Mouse (Mus musculus) T-helper 1 cell (primary cell): Measurements from ENCODE around the gene Srrm3.

Experiments used
- in situ Hi-C: fragments of 300-600 bp; cut with MboI, MseI; formaldehyde crosslinking; loops from one replicate; pipeline ENCODE4 v1.15.1; 2025; ENCODE audit warnings: high pct_unique_total_duplicates

Gene Srrm3

DNA sequence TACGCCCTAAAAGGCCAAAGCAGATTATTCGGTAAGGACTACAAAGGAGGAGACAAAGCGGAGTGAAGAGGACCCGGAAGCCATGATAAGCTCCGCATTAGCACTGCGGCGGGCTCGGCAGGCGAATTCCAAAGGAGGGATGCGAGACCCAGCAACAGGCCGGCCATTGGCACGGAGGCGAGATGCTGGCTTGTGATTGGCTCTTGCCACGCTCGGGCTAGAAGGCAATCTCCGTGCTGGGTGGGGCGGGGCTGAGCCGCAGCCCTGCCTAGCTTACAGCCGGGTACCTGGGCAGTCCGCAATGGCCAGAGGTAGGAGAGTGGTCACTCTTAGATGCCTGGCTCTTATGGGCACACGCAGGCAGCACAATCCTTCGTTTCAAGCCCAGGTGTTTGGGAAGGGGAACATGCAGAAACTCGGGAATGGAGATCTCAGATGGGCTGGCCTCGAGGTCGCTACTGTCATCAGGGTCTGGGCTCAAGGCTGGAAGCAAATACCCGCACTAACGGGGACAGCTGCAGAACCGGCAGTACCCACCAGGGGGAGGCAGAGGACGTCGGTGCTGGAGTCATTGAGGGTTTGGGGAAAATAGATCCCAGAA lies 97.0 kb downstream of the Srrm3 start:
- in situ Hi-C loops, result no loop called here

DNA sequence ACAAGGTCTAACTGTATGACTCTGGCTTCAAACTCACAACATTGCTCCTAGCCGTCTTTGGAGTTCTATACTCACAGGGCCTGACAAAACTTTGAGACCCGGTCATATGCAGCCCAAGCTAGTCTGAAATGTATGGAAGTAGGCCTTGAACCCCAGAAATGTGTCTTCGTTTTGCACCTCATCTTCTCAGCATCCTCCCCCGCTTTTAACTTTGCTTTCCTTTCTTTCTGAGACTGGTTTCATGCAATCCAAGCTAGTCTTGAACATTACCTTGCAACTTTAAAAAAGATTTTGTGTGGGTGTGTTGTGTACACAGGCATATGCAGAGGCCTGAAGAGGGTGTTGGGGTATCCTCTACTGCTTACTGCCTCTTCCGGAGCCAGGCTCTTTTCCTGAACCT lies 97.6 kb downstream of the Srrm3 start:
- in situ Hi-C loops, result no loop called here

DNA sequence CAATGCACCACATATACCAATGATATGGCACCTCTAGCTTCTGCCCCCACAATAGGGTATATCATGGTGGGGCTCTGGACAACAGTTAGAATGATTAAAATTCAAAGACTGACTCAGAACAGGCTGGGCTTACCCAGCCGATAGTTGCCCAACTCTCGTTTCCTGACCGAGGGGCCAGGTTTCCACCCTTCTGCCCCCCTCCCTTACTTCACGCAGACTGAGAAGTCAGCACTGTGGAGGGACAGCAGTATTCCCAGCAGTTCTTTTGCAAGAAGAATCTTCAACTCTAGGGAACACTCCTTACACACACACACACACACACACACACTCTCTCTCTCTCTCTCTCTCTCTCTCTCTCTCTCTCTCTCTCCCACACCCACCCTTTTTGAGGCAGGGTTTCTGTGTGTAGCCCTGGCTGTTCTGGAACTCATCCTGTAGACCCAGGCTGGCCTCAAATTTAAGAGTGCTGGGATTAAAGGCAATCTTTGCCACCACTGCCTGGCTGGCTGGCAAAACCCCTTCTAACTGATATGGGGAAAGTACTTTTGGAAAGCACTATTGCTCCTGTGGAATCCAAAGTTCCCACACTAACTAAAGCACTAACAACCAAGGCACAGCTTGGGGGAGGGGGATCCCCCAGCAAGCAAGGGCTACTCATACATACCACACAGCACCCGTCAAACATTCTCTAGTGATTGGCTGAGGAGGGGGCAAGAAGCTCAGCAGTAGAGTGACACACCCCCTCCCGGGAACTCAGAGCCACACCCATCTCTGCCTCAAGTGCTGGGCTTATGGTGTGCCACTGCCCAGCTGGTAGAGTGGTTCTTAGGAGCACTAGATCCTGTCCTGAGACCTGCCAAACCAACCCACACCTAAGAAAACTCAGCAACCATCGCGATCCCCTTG lies 98.9 kb downstream of the Srrm3 start:
- in situ Hi-C loops, result no loop called here

DNA sequence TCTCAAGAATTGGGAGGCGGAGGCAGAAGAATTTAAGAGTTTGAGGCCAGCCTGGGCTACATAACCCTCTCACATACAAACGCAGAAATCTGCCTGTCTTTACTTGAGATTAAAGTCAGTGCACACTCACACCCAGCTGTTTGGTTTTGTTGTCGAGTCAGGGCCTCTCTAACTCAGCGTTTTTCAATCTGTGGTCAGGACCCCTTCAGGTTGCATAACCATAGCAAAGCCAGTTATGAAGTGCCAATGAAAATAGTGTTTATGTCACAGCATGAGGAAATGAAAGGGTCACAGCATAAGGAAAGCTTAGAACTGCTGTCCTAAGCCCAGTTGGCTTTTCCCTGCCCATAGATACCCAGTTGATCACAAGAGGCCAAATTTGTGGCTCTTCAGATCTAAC lies 100.2 kb downstream of the Srrm3 start:
- in situ Hi-C loops, result no loop called here

DNA sequence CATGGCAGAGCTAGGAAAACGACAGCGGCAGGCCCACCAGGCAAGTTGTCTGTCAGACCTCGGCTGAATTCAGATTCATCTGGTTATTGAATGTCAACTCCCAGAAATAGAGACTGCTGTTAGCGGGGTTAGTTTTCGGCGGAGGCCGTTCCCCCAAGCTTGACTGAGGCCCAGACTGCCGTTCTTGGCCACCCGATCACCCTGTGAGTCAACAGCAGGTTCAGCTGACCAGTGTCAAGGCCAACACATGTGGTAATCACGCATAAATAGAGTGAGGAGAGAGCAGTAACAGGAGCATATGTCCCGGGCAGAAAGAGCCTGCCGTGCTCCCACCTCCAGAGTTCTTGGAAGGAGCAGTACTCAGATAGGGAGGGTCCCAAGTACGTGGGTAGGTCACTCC lies 100.6 kb downstream of the Srrm3 start:
- in situ Hi-C loops, result no loop called here

DNA sequence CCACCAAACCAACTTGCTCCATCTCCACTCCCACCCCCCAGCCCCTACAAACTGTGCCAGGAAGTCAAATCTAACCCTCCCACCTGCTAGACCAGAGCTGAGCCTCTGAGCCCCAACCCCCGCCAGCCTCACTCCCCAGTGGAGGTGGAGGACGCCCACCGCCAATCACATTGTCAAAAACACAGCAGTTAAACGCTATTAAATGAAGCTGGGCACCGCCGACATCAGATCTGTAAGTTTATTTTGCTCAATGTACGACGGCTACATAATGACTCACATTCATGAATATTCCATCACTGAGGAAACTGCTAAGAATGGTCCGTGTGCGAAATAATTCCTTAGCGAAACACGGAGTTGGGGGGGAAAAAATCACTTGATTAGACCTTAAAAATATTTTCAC lies 101.5 kb downstream of the Srrm3 start:
- in situ Hi-C loops, result no loop called here

DNA sequence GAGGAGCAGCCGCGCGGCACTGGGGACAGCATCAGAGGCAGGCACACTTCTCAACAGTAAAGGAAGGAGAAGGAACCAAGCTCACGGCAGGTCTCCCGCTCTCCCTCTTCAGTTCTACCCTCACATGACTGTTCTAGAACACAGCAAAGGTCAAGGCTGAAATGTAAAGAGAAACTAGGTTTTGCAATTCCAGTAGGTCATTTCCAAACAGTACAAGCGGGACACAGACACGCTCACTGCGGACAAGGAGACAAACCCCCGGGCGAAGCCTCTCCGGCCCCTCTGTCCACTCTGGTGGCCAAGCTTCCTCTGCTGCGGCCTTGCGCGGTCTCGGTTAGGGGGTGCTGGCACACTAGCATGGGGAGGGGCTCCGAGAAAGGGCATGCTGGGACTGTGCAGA lies 102.3 kb downstream of the Srrm3 start:
- in situ Hi-C loops, result no loop called here

DNA sequence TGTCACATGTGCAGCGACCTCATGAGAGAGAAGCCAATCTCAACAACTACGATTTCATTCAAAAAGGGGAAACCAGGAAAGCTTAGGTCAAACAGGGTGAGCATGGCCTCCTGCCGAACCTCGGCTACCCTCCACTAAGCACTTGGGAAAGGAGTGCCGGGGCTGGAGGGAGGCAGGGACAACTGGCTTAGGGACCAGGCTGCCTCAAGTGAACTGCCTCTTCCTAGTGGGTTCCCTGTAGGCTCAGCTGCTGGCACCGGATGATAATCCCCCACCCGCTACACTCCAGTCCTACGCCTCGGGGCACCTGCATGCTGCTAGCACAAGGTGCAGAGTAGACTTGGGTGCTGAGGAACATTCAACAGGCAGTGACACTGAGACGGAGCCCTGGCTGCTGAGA lies 103.0 kb downstream of the Srrm3 start:
- in situ Hi-C loops, result no loop called here

DNA sequence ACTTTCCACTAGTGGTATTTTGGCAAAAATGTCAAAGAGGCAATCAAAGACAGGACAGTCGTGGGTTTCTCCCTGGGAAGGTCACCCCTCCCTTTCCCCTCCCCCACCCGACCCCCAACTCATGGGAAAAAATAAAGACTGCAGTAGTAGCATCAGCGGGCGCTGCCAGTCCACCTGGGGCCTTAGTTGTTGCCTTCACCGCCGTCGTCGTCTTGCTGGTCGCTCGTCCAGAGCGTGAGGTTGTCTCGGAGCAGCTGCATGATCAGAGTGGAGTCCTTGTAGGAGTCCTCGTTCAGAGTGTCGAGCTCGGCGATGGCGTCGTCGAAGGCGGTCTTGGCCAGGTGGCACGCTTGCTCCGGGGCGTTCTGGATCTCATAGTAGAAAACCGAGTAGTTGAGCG lies 104.1 kb downstream of the Srrm3 start:
- in situ Hi-C loops, result no loop called here

DNA sequence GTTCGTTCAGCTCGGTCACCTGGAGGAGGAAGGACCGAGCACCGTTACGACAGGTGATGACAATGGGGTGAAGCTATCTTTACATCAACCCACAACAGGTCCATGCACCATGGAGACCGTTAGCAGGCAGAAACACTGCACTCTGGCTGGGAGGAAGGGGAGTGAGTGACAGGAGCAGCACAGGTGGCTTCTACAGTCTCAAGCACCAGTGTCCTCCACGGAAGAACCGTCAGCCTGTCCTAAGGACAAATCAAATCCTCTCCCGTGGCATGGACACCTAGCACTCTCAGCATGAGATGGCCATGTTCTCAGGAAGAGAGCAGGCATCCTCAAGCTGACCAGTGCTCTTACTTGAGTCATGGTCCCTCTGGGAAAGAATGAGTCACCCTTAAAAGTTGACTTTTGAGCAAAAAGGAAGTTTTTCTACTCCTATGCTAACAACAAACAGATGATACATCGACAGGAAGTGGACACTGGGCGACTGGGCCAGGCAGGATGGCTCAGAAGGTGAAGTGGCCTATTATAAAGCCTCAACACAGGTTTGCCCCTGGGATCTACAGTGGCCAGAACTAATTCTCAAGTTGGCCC lies 105.0 kb downstream of the Srrm3 start:
- in situ Hi-C loops, result no loop called here

DNA sequence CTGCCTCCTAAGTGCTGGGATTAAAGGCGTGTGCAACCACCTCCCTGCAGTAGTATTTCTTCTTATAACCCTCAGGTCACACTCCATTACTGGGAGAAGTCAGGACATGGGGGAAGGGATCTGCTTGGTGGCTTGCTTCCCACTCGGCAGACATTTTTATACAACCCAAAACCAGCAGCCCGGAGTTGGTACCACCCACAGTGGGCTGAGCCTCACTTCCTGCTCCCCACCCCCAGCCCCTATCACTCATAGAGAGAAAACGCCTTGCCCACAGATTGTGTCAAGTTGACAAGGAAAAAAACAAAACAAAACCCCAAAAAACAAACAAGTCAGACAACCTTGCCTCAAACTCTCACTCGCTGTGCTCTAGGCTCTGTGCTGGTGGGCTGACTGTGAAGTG lies 106.5 kb downstream of the Srrm3 start:
- in situ Hi-C loops, result no loop called here

DNA sequence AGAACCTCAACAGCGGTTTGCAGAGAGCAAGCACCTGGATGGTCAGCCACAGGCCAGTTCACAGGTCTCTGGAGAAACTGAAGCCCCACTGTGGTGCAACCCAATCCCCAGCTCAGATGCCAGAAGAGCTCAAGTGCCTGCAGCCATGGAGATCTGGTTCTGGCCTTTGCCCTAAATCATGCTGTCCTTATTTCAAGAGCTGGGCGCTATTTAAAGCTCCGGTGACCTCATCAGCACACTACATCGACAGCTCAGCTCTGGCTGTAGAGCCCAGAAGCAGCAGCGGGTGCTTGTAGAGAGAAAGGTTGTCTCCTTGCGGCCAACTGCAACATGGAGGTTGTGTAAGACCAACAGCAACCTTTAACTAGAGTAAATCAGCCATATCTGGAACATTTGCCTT lies 107.5 kb downstream of the Srrm3 start:
- in situ Hi-C loops, result no loop called here

DNA sequence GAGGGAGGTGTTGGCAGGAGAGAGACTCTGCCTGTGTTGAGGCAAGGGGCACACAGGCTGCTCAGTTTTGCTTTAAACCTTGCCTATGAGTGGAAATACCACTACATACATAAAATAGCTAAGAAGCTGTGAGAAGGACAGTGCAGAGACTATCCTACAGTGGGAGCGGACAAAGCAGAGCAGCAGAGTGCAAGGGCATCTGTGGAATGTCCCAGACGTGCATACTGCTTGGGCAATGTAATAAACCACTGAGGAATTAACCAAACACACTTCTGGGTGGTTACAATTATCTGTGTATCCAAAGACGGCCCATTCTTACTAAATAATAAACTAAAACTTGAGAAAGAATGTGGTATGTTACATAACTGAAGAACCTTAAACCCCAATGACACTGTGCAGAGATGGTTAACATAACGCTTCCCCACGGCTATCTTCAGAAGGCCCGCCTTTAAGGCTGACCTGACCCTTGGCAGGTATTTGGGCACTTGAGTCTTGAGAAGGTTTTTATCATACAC lies 109.4 kb downstream of the Srrm3 start:
- in situ Hi-C loops, result no loop called here

DNA sequence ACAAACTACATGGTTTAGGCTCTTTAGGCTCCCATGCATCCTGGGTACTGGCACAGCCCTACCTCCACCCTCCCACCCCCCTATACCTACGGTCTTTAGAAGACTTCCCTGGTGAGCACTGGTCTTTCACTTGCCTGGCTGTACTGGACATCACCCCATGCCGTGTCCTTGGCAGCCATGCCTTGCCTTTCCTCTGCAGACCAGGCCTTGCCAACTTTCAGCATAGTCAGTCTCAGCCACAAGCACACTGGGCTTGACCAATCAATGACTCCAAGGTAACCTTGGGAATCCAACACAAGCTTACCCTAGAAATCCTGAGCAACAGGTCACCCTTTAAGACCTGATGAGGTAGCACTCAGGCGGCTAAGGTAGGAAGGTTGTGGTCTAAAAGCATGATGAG lies 109.9 kb downstream of the Srrm3 start:
- in situ Hi-C loops, result no loop called here

DNA sequence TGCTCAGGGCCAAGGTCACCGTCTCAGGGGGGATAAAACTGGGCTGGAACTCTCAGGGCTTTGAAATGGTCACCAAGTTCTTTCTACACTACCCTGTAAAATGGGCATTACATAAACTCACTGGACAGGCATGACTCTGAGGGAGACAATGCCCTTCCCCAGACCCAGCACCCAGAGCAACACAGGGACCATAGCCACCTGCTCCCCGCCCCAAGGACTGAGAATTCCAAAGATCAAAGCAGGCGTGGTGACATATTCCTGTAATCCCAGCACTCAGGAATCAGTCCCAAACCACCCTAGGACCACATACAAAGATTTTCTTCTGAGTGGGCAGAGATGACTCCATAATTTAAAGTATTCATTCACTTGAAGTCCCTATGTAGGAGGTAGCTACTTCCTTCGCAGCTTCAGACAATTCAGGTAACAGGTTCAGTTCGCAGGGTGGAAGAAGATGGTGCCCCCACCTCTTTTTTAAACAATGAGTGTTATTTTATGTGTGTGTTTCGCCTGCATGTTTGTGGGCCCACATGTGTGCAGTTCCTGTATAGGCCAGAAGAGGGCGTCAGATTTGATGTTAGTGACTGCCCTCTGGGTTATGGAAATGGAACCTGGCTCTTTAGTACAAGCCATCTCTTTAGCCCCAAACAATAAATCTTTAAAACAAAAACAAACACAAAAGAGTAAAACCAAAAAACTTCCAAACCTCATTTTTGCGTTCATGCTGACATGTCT lies 110.8 kb downstream of the Srrm3 start:
- in situ Hi-C loops, result no loop called here

DNA sequence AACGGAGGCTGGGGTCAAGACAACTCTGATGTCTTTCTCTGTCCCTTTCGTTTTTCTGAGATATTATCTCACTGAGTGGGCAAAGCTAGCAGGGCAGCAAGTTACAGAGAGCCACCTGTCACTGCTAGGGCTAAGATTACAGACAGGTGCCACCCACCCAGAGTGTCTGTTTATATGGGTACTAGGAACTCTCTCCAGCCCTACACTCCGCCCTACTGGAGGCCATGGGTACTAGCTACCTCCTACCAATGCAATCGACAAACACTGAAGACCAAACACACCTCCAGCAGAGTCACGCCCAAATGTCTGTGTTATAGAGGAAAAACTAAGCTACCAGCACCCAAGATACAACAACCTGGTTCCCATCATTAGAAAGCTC lies 111.4 kb downstream of the Srrm3 start:
- in situ Hi-C loops, result no loop called here

DNA sequence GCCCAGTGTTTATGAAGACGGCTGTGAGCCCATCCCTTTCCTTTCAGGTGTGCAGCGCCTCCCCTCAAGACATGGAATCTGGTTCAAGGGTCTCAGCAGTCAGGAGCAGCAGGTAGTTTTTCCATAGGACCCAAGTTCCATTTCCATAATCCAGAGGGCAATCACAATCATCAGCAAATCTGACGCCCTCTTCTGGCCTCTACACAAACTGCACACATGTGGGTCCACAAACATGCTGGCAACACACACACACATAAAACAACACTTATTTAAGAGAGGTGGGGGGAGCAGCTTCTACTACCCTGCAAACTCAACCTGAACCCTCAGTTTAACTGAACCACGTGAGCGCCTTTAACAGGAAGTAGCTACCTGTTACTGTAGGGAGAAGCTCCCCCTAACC lies 111.9 kb downstream of the Srrm3 start:
- in situ Hi-C loops, result no loop called here

DNA sequence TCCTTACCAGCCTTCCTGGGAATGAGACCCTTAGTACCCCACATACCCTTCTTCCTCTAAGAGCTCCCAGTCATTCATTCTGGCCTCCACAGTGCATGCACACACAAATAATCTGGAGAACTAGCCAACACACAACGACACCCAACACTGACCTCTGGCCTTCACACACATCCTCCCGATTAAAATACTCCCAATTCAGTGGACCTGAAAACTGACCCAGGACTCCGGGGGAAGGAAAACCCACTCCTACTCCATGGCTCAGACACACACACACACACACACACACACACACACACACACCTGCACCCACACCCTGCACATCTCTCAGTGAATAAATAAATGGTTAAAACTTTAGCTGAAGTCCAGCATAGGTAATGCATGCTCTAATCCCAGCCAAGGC lies 113.2 kb downstream of the Srrm3 start:
- in situ Hi-C loops, result no loop called here

DNA sequence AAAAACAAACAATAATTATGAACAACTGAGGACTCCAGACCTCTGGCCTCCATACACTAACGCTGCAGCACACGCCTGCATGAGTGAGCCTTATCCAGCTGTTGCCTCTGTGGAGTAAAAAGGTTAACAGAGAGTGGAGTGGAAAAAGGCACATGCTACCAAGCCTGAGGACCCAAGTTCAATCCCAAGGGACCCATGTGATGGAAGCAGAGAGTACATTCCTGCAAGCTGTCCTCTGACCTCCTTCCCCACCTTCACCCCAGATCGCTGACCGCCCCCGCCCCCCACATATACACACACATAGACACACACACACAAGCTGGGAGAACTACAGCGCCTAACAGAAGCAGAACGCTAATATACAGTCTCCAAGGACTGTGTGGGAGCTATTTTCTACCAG lies 117.2 kb downstream of the Srrm3 start:
- in situ Hi-C loops, result no loop called here
